14 mouse cellular contexts compared by ENCODE assay signal in the genomic region with DNA sequence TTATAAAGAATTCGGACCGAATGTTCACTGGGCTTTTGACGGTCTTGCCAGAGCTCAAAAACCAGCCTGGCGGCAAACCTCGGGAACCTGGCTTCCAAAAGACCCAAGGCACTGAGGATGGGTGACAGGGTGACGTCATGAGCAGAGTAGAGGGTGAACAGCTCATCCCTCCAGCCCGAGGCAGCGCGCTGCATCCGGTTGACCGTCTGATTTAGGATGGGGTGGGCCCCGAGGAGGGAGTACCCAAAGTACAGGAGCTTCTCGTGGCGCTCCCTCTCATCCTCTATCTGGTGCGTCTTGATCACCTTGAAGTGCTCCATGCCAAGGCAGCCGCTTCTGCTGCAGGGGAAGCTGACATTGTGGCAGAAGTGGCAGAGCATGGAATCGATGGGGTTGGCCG.
DNase-seq lines count a peak whose midpoint lies in the region; TF ChIP-seq lines count a peak whose summit lies in the region.
"Had no signal": no experiment of that assay in that cellular context is flagged by ENCODE, and none has a peak within 500 bp of the region (broad histone marks: within the 10 kb centered on the region; RNA-seq: fewer than 3 reads in every experiment).

No protein-coding gene starts in this region.

- DNase-seq in cerebellum, adult 2 months: peak in 1 of 2 experiments; percentile 35
- DNase-seq in cerebellum, postnatal 14 days: no peak
- DNase-seq in heart, adult 11 months: peak; percentile 87
- no peak for DNase-seq in heart, adult 18-20 months
- DNase-seq in layer of hippocampus, adult 9-11 months: no peak
- no peak for DNase-seq in left cerebral cortex, postnatal 14 days (ENCODE audit: low spot score in 2 of 2)
- DNase-seq: forebrain, postnatal 0 days had no signal

- H3K27me3 ChIP-seq in cerebellum, adult 2 months (ENCODE audit: control insufficient read depth, insufficient read depth, low read length): no peaks in the 10 kb centered on the region
- no peaks in the 10 kb centered on the region for H3K27me3 ChIP-seq in ES-Bruce4 (ENCODE audit: control insufficient read depth, insufficient read depth, low read length, poor library complexity, severe bottlenecking)
- H3K27me3 ChIP-seq: embryonic facial prominence, embryonic 12.5 days; forebrain, embryonic 13.5 days; forebrain, embryonic 15.5 days; Patski had no signal

- TF ChIP-seq POLR2A in cerebellum, adult 2 months (IDR thresholded peaks at IDR 0.05; ENCODE audit: borderline replicate concordance, insufficient read depth, low read length): no peak
- no peak for TF ChIP-seq POLR2A in ES-Bruce4 (IDR thresholded peaks at IDR 0.05; ENCODE audit: insufficient read depth, low read length)

- peaks cover 62% of the 10 kb centered on the region for H3K4me1 ChIP-seq in cerebellum, adult 2 months (ENCODE audit: control insufficient read depth, insufficient read depth, low read length)
- peaks cover 9% of the 10 kb centered on the region for H3K4me1 ChIP-seq in ES-Bruce4 (ENCODE audit: control insufficient read depth, insufficient read depth, low read length)
- H3K4me1 ChIP-seq: forebrain, embryonic 13.5 days; forebrain, embryonic 15.5 days had no signal

- intact Hi-C loops in left cerebral cortex, postnatal 14 days (cut with DNase I): no loop called here

- H3K36me3 ChIP-seq in ES-Bruce4 (ENCODE audit: control insufficient read depth, insufficient read depth, low read length, poor library complexity, severe bottlenecking): no peaks in the 10 kb centered on the region
- H3K36me3 ChIP-seq: G1E had no signal

- no peak for TF ChIP-seq CTCF in cerebellum, adult 2 months (IDR thresholded peaks at IDR 0.05; ENCODE audit: borderline replicate concordance, insufficient read depth, low read depth, low read length)
- no peak for TF ChIP-seq CTCF in ES-Bruce4 (IDR thresholded peaks at IDR 0.05; ENCODE audit: low read depth, low read length)

- H3K9me3 ChIP-seq in ES-Bruce4 (replicated peaks; ENCODE audit: control insufficient read depth, insufficient read depth, low read length, poor library complexity, severe bottlenecking): no peaks in the 10 kb centered on the region
- H3K9me3 ChIP-seq: embryonic facial prominence, embryonic 12.5 days; forebrain, embryonic 13.5 days; forebrain, embryonic 15.5 days; G1E had no signal

- peak overlapping the region; percentile 23; the same call in 1 of the 2 replicates for H3K27ac ChIP-seq in cerebellum, adult 2 months (ENCODE audit: insufficient read depth, low read length)
- no peak overlapping the region for H3K27ac ChIP-seq in ES-Bruce4 (ENCODE audit: insufficient read depth, low read length)
- H3K27ac ChIP-seq: embryonic facial prominence, embryonic 10.5 days; embryonic facial prominence, embryonic 12.5 days; forebrain, embryonic 15.5 days had no signal

- TF ChIP-seq EP300 in ES-Bruce4 (IDR thresholded peaks at IDR 0.05; ENCODE audit: insufficient read depth, low read depth, low read length): no peak

- no peak overlapping the region for H3K9ac ChIP-seq in ES-Bruce4 (ENCODE audit: low read depth, poor library complexity, severe bottlenecking)
- H3K9ac ChIP-seq: embryonic facial prominence, embryonic 12.5 days; forebrain, embryonic 13.5 days; forebrain, embryonic 15.5 days; forebrain, postnatal 0 days had no signal

- H3K4me3 ChIP-seq in cerebellum, adult 2 months (replicated peaks; ENCODE audit: insufficient read depth, low read depth, low read length): no peak overlapping the region
- peak overlapping the region; percentile 8; the same call in 1 of the 2 replicates for H3K4me3 ChIP-seq in ES-Bruce4 (ENCODE audit: low read depth, low read length)
- H3K4me3 ChIP-seq: embryonic facial prominence, embryonic 10.5 days; embryonic facial prominence, embryonic 12.5 days; forebrain, embryonic 13.5 days; forebrain, embryonic 15.5 days had no signal

- WGBS in cerebellum, adult 2 months: 94% methylated on average over 18 of the region's 18 CpGs
